ENCODE assay signal across 14 mouse cellular contexts in the genomic region with DNA sequence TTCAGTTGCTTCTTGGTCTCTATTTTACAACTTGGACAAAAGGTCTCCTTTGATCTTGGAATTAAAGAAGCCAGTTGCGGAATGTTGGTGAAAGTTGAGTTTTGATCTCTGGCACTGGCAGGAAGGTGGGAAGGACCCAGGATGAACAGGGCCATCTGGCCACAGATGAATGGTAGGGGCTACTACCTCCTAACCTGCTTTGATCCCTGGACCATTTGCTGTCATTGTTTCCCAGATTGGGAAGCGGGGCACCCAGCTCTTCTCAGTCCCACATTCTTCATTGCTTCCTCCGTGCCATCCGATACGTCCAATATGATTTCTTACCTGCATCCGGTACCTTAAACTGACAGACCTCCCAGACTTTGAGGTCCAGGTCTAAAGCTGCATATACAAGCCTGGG.
"Had no signal": no experiment of that assay in that cellular context is flagged by ENCODE, and none has a peak within 500 bp of the region (broad histone marks: within the 10 kb centered on the region; RNA-seq: fewer than 3 reads in every experiment).

No protein-coding gene starts in this region.

- H3K4me2 ChIP-seq: limb, embryonic 13.5 days; liver, embryonic 15.5 days; midbrain, embryonic 13.5 days had no signal

- H3K9ac ChIP-seq: limb, embryonic 13.5 days; liver, embryonic 15.5 days; midbrain, embryonic 13.5 days had no signal

- H3K9me3 ChIP-seq: limb, embryonic 10.5 days; limb, embryonic 13.5 days; liver, embryonic 15.5 days; midbrain, embryonic 10.5 days; midbrain, embryonic 13.5 days had no signal

- H3K27ac ChIP-seq: limb, embryonic 10.5 days; limb, embryonic 13.5 days; midbrain, embryonic 13.5 days had no signal

- H3K4me3 ChIP-seq: limb, embryonic 10.5 days; limb, embryonic 13.5 days; liver, embryonic 15.5 days; midbrain, embryonic 10.5 days; midbrain, embryonic 13.5 days had no signal

- DNase-seq: kidney, adult 2 months; kidney, postnatal 14 days; lung, adult 2 months; lung, postnatal 14 days; lung, postnatal 4 days; thymus, adult 18-20 months; thymus, postnatal 4 days had no signal

- H3K36me3 ChIP-seq: liver, embryonic 15.5 days; midbrain, embryonic 13.5 days had no signal

- H3K27me3 ChIP-seq: limb, embryonic 13.5 days; liver, embryonic 15.5 days; midbrain, embryonic 13.5 days had no signal

- ATAC-seq: intestine, postnatal 0 days; midbrain, embryonic 13.5 days; midbrain, embryonic 16.5 days had no signal
